Mouse (Mus musculus) lung, postnatal 0 days (tissue): Measurements from ENCODE around the gene Cnksr1. TPM values are rescaled to one million over a fixed set of nuclear protein-coding genes. Genes with fewer than 3 reads are reported as not detected.
"Not testable (repeated sequence)": the region's sequence is repeated elsewhere in the genome, so short reads cannot be mapped to it uniquely, and the experiment has no call there.

Experiments
- ATAC-seq: fragments of 200-750 bp; cut with Nextera tagmentation; 2 replicates; pipeline ENCODE4 v1.8.0; 2017; ENCODE audit warnings: moderate library complexity
- DNase-seq: peaks from one replicate; pipeline ENCODE4 v3.0.0-alpha.2; 2016; ENCODE audit warnings: low spot score
- H3K27ac ChIP-seq: fragments of 300-500 bp; sonication (generic); 2 replicates; pipeline ENCODE4 v1.5.1; 2014; ENCODE audit warnings: antibody characterized with exemption, mild to moderate bottlenecking, low read length, mixed read lengths
- H3K27me3 ChIP-seq: fragments of 300-500 bp; sonication (generic); replicated peaks from 2 replicates; pipeline ENCODE4 v1.6.1; 2014; ENCODE audit warnings: low read length, mixed read lengths; ENCODE audit not compliant: insufficient read depth
- H3K36me3 ChIP-seq: fragments of 300-500 bp; sonication (generic); 2 replicates; pipeline ENCODE4 v1.6.1; 2014; ENCODE audit warnings: low read length, mixed read lengths; ENCODE audit not compliant: insufficient read depth
- H3K4me1 ChIP-seq: fragments of 300-500 bp; sonication (generic); 2 replicates; pipeline ENCODE4 v1.6.1; 2014; ENCODE audit warnings: antibody characterized with exemption, low read depth, low read length, mixed read lengths; ENCODE audit not compliant: insufficient read depth
- H3K4me2 ChIP-seq: fragments of 300-500 bp; sonication (generic); replicated peaks from 2 replicates; pipeline ENCODE4 v1.6.1; 2014; ENCODE audit warnings: low read depth, mild to moderate bottlenecking, low read length, moderate library complexity, mixed read lengths
- H3K4me3 ChIP-seq: fragments of 300-500 bp; sonication (generic); 2 replicates; pipeline ENCODE4 v1.5.1; 2014; ENCODE audit warnings: low read depth, low read length
- H3K9ac ChIP-seq: fragments of 300-500 bp; sonication (generic); replicated peaks from 2 replicates; pipeline ENCODE4 v1.6.1; 2014; ENCODE audit warnings: low read depth, mild to moderate bottlenecking
- H3K9me3 ChIP-seq: fragments of 300-500 bp; sonication (generic); 2 replicates; pipeline ENCODE4 v1.6.1; 2016; ENCODE audit warnings: low read length, mixed read lengths
- CTCF ChIP-seq: IDR thresholded peaks from 2 replicates; pipeline ENCODE4 v1.5.1; 2016; ENCODE audit warnings: antibody characterized with exemption, mild to moderate bottlenecking
- EP300 ChIP-seq: IDR thresholded peaks from 2 replicates; pipeline ENCODE4 v1.6.1; 2016; ENCODE audit warnings: antibody characterized with exemption, mild to moderate bottlenecking, control low read depth
- WGBS: fragments of 180-500 bp; shearing (Covaris S2); extraction: QIAGEN DNeasy Blood & Tissue Kit; methylation state at CpG from one replicate; pipeline ENCODE4 v1.1.7; 2014; 5-methylcytosine and 5-hydroxymethylcytosine counted together
- polyA plus RNA-seq: library from polyadenylated mRNA; unstranded; fragments of >200 nt; fragmentation: Nextera tagmentation; extraction: Ambion mirVana; gene quantifications from 2 replicates; pipeline ENCODE4 v1.2.1, GENCODE M21; 2015

Cnksr1 gene
- polyA plus RNA-seq, 1 experiment from 2014 or later: 11.9 TPM

DNA sequence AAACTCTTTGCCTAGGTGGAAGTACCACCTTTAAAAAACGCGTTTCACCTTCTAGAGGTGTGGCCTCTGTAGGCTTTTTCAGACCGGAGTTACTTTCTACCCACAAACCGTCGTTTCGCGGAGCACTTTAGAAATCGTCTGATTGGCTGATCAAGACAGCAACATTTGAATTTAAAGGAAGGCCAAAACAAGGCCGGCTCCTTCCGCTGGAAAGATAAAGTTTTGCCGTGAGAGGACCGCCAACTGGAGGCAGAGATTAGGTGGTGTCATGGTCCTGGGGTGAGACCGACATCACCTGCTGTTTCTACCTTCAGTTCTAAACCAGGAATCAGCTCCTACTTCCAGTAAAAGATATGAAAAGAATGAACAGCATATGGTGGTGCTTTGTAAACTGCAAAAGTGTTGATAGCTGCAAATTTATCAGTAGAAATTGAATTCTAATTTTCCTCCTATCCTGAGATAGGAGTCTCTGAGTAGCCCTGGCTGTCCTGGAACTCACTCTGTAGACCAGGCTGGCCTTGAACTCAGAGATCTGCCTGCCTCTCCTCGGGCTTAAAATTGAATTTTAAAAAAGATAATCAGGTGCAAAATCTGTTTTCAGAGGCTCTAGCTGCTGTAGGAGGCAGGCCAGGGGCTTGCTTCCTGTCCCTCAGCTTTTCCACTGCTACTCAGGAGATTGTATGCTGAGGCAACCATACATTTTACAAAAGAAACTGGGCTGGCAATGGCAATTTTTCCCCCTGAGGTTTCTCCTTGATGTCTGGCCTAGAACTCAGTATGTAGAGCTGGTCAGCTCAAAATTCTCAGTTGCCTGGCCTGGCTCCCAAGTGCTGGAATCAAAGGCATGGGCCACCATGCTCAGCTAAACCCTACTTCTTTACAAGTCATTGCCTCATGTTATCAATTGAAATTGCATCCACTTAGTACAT lies 35.5 kb upstream of the Cnksr1 start:
- peak overlapping the region; percentile 40 for H3K4me2 ChIP-seq
- peak overlapping the region; percentile 38; the same call in 1 of the 2 replicates for H3K27ac ChIP-seq
- peak; percentile 62 for ATAC-seq
- no peak overlapping the region for H3K9ac ChIP-seq
- H3K36me3 ChIP-seq: peaks cover 13% of the 10 kb centered on the region
- H3K4me3 ChIP-seq: peak overlapping the region; percentile 21; the same call in 1 of the 2 replicates
- peaks cover 4% of the 10 kb centered on the region; the same call in 1 of the 2 replicates for H3K4me1 ChIP-seq
- no peak for TF ChIP-seq CTCF
- no peak for TF ChIP-seq EP300
- 5% methylated on average over 14 of the region's 14 CpGs for WGBS
- no peaks in the 10 kb centered on the region for H3K9me3 ChIP-seq
- no peaks in the 10 kb centered on the region for H3K27me3 ChIP-seq
- DNase-seq: peak; percentile 75

DNA sequence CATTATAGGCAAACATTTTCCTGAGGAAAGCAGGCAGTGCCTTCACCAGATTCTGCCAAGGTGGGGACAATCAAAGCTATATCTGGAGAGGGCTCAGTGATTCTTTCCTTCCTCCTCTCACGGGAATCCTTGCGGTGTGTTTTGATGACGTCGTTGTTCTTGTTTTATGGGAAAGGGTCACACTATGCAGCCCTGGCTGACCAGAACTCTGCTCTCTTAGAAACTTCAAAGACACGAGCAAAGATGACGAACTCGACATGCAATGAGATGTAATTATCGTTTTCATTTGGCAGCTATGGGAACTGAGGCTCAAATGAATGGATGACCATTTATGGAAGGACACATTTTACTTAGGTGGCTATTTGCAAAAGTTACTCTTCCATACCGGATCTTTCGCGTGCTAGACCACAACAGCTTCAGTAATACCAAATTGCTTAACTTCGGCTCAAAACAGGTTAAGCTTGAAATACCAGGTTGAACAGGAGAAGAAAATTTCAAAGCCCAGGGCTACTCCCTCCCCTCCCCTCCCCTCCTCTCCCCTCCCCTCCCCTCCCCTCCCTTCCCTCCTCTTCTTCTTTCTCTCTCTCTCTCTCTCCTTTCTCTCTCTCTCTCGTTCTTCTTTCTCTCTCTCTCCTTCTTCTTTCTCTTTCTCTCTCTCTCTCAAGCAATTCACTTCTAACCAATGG lies 34.7 kb upstream of the Cnksr1 start:
- peak overlapping the region; percentile 40 for H3K4me2 ChIP-seq
- TF ChIP-seq EP300 (no peak), CTCF (no peak)
- WGBS: 11% methylated on average over 12 of the region's 13 CpGs
- H3K27me3 ChIP-seq: no peaks in the 10 kb centered on the region
- peak overlapping the region; percentile 21; the same call in 1 of the 2 replicates for H3K4me3 ChIP-seq
- H3K9ac ChIP-seq: no peak overlapping the region
- peaks cover 9% of the 10 kb centered on the region; the same call in 1 of the 2 replicates for H3K36me3 ChIP-seq
- H3K27ac ChIP-seq: peak overlapping the region; percentile 38; the same call in 1 of the 2 replicates
- H3K9me3 ChIP-seq: no peaks in the 10 kb centered on the region
- DNase-seq (peak; percentile 73), ATAC-seq (peak; percentile 59)
- H3K4me1 ChIP-seq: peaks cover 4% of the 10 kb centered on the region; the same call in 1 of the 2 replicates

GRCm38 (mm10) chr4:134271979-134272378 lies 33.8 kb upstream of the Cnksr1 start:
- WGBS: 80% methylated on average over 7 of the region's 7 CpGs
- H3K4me3 ChIP-seq: no peak overlapping the region
- H3K27ac ChIP-seq: no peak overlapping the region
- peaks cover 4% of the 10 kb centered on the region; the same call in 1 of the 2 replicates for H3K4me1 ChIP-seq
- no peak for DNase-seq
- no peak overlapping the region for H3K9ac ChIP-seq
- ATAC-seq: no peak
- no peaks in the 10 kb centered on the region for H3K27me3 ChIP-seq
- H3K4me2 ChIP-seq: no peak overlapping the region
- TF ChIP-seq CTCF: no peak
- no peak for TF ChIP-seq EP300
- no peaks in the 10 kb centered on the region for H3K9me3 ChIP-seq
- H3K36me3 ChIP-seq: peaks cover 5% of the 10 kb centered on the region; the same call in 1 of the 2 replicates

DNA sequence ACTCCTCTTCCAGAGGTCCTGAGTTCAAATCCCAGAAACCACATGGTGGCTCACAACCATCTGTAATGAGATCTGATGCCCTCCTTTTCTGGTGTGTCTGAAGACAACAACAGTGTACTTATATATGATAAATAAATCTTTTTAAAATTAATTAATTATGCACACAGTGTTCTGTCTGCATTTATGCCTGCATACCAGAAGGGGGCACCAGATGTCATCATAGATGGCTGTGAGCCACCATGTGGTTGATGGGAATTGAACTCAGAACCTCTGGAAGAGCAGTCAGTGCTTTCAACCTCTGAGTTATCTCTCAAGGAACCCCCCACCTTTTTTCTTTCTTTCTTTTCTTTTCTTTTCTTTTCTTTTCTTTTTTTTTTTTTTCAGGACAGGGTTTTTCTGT lies 31.4 kb upstream of the Cnksr1 start:
- not testable (repeated sequence) for H3K4me3 ChIP-seq, H3K4me1 ChIP-seq, H3K9ac ChIP-seq, H3K27ac ChIP-seq, H3K4me2 ChIP-seq, H3K27me3 ChIP-seq, ATAC-seq, H3K9me3 ChIP-seq, H3K36me3 ChIP-seq
- peak; percentile 5 for DNase-seq
- TF ChIP-seq CTCF: peak; percentile 62

DNA sequence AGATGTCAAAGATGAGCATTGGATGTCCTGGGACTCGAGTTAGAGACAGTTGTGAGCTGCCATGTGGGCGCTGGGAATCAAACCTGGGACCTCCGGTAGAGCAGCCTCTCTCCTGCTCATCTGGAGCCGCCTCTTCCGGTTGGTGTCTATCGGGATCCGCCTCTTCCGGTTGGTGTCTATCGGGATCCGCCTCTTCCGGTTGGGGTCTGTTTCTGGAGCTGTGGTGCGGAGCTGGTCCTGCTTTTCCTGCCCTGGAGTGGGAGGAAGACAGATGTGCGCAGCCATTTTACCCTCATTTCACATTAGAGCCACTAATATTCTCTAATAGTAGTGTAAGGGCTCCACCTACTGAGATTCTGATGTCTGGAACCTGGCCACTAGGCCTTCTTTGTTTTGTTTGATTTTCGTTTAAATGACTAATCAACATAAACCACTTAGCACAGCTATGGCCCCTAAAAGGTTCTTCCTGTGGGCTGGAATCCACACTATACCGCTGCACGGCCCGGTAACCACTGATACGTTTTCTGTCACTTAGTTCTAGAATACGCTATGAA lies 30.0 kb upstream of the Cnksr1 start:
- ATAC-seq (peak; percentile 35; the same call in 1 of the 2 replicates), DNase-seq (no peak)
- TF ChIP-seq EP300 (no peak), CTCF (peak; percentile 29)
- H3K9ac ChIP-seq: no peak overlapping the region
- no peak overlapping the region for H3K4me3 ChIP-seq
- no peaks in the 10 kb centered on the region for H3K27me3 ChIP-seq
- H3K4me2 ChIP-seq: no peak overlapping the region
- H3K9me3 ChIP-seq: no peaks in the 10 kb centered on the region
- H3K36me3 ChIP-seq: no peaks in the 10 kb centered on the region
- no peak overlapping the region for H3K27ac ChIP-seq
- H3K4me1 ChIP-seq: peaks cover 4% of the 10 kb centered on the region; the same call in 1 of the 2 replicates
- WGBS: 71% methylated on average over 19 of the region's 19 CpGs
